Mouse (Mus musculus): ENCODE data around the gene Dgkz.

Gene Dgkz

DNA sequence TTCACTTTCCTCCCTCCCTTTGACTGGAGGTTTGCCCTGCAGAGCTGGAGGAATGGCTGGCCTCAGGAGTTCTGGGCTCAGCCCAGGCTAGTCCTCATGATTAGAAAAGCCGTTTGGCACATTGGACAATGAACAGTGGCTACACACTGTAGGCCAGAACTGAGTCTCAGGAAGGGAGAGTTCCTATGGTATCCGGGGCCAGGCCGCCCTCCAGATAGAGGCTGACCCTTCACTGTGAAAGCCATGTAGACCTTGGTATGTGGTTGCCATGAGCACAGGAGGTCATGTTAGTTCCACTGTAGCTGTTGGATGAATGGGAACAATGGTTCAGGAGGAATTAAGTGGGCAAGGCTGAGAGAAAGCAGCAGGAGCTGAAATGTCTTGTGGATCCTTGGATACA lies 17.7 kb upstream of the Dgkz start:
- no peak for DNase-seq

DNA sequence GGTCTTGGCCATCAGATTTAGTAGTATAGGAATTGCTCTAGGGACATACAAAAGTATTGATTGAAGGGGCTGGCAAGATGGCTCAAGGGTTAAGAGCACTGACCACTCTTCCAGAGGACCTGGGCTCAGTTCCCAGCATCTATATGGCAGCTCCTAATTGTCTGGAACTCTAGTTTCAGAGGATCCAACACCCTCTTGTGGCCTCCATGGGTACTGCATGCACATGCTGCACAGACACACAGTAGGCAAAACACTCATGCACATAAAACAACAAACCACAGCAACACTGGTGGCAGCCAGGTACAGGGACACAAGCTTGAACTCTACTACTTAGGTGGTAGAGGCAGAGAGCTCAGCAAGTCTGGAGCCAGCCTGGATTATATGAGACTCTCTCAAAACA lies 14.1 kb upstream of the Dgkz start:
- DNase-seq = no peak

DNA sequence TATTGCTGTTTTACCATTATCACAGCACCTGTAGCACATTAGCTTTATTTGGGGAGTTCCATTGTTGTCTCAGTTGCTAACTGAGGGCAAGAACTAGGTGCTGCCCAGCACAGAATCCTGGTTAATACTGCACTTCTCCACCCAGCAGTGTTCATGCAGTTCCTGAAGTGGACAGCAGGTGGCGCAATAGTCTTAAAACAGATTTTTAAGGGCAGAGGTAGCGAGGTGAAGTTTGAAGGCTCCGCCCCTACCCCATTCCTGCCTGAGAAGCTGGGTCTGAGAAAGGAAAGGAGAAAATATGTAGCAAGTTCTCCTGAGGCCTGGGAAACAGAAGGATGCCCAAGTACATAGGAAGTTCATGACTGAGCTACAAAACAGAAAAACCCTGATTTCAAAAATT lies 11.9 kb upstream of the Dgkz start:
- DNase-seq = peak; percentile 63 to 87

DNA sequence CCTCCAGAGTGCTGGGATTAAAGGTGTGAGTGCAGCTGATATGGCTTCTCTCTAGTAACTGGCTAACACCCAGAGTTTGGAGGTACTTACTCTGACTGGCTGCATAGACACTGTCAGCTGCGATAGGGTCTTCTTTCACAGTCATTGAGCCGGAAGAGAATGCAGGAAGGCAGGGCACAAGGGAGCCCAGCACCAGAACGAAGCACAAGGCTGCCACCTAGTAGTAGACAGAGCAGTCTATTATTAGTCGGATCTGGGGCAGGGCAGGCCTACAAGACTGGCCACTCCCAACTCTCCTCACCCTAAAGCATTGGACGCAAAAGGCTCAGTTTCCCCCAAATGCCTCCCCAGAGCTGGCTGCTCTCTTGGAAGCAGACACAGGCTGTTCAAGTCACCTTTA lies 10.4 kb upstream of the Dgkz start:
- no peak for DNase-seq

DNA sequence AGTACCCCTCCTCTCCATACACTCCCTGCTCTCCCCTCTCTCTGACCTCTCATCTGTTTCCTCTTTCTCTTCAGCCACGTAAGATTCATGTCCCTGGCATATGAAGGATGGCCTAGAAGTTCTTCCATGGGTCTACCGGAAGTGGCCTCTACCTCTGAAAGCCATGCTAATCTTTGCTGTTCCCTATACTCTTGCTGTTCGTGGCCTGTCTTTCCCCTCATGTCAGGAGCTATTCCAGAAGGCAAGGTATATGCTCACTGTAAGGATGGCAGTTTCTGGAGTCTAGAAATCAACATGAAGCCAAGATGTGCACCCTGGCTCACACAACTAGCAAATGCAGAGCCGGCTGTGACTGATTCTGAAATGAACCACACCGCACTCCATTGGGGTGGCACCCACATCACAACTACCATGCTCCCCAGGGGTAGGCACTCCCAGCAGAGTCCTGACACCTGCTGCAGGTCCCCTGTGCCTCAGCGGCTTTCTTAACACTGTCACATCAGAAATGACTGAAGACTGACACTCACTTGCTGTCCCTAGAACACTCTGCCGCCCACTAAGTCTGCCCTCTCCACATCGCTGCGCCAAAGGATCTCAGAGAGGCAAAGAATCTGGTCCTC lies 9.4 kb upstream of the Dgkz start:
- DNase-seq = peak in 1 of 2 experiments; percentile 18

DNA sequence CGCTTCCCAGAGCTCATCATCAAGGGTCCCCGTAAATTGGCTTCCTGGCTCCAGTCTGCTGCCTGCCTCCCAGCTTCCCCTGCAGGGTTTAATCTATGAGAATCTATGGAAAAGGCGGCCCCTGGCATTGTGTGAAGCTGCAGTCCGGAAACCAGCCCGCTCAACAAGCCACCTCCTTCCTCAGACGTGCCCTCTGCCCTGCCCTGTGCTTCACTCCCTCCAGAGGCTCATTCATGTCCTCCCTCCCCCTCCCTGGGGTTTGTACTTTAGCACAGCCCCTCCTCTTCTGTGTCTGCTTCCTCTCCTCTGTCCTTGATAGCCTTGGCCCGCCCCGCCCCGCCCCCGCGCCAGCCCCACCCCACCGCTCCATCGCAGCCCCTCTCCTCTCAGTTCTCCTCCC lies 8.8 kb upstream of the Dgkz start:
- peak; percentile 60 to 68 for DNase-seq

DNA sequence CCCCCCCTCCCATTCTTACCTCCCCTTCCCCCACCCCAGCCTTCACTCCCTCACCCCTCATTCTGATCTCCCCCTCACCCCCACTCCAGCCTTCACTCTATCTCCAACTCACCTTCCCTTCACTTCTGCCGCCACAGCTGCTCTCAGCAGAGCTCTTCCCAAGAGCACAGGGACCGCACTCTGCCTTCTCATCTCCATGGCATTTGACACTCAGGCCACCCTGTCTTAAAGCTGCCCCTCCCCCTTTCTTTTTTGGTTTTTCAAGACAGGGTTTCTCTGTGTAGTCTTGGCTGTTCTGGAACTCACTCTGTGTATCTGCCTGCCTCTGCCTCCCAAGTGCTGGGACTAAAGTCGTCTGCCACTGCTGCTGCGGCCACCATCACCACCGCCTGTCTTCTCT lies 5.2 kb upstream of the Dgkz start:
- no peak for DNase-seq

DNA sequence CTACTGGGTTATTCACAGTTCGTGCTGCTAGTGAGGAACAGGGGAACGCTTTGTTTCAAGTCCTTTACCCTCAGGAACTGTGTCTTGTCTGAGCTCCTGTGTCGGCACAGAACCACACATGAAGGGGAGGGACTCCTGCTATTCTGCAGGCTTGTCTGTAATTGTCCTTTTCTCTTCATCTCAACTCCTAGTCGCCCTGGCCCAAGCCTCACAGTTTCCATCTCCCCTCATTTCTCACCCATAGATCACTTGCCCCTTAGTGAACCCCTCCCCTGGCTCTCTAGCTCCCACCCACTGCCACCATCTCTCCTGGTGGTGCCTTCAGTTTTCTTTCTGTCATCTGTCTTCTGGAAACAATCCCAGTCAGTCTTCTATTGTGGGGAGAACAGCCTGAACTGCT lies 4.6 kb upstream of the Dgkz start:
- DNase-seq = no peak

DNA sequence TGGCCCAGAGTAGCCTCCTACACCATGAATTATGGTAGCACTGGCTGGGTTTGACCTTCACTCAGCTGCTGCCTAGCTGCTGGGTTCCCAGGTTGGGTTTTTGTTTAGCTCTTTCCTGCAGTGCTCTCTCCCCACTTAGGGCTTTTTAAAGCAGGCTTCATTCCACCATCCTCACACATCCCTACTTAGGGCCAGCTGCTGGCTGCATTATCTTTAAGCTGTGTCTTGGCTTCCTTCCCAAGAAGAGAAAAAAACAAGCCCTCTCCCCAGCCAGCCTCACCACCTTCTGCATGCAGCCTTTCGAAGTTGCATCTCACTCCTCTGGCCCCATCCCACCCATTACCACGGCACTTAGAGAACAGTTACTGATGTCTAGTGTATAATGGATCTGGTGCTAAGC lies 2.9 kb upstream of the Dgkz start:
- no peak for DNase-seq

DNA sequence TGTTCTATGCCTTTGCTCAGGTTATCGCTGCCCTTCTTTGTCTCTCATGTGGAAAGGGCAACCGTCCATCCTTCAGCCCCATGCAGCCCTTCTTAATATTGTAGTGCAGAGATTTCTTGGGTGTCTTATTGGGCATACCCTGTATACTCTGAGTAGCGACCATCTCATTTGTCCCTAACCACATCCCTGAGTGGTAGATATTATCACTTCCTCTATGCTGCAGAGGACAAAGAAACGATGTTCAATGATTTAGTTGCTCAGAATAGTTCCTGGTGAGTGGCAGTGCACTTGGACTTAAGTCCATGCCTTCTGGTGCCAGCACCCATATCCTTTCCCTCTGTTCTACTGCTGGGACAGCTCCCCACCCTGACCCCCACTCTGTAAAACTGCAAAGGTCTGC lies 2.3 kb upstream of the Dgkz start:
- no peak for DNase-seq

DNA sequence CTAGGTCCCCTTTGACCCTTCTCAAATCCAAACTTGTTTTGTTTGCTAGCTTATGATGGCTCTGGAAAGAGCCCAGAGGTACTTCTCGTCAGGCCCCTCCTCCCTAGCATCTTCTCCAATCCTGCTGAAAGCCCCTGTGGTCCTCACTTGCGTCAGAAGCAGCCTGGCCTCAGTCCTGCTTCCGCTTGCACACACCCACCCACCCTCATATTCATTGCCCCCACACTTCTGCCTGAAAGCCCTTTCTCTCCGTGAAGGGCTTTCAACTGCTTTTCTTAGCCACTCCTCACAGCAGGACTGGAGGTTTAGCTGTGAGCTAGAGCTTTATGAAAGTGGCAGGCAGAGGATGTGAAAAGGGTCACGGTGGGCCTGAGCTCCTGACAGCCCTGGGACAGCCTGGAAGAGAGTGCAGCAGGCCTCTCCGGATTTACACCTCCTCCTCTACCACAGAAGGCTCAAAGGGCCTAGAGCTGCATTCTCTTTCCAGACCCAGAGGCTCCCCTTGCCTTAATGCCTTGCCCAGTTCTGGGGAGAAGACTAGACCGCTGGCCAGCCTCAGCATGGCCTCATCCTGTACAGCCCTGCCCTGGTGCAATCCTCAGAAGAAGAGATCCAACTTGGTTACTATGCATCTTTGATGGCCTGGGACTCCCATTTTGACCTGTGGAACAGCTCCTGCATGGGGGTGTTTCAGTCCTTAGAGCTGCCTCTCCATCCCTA lies 2.1 kb downstream of the Dgkz start:
- DNase-seq = no peak

DNA sequence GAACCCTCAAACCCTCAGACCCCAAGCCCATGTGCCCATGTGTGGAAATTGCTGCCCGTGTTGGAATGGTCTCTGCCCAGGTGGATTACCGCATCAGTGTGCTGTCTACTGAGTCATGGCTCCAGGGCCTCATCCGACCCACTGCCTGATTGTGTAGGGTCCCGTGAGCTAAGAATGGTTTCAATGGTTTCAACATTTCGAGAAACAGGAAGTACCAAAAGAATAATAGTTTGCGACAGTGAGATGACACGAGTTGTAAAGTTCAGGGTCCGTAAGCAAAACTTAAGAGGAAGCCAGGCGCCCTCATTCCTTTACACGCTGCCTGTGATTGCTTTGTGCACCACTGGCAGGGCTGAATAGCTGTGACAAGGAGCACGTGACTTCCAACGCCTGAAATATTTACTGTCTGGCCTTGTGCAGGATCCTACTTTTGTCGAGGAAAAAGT lies 3.5 kb downstream of the Dgkz start:
- DNase-seq = no peak

DNA sequence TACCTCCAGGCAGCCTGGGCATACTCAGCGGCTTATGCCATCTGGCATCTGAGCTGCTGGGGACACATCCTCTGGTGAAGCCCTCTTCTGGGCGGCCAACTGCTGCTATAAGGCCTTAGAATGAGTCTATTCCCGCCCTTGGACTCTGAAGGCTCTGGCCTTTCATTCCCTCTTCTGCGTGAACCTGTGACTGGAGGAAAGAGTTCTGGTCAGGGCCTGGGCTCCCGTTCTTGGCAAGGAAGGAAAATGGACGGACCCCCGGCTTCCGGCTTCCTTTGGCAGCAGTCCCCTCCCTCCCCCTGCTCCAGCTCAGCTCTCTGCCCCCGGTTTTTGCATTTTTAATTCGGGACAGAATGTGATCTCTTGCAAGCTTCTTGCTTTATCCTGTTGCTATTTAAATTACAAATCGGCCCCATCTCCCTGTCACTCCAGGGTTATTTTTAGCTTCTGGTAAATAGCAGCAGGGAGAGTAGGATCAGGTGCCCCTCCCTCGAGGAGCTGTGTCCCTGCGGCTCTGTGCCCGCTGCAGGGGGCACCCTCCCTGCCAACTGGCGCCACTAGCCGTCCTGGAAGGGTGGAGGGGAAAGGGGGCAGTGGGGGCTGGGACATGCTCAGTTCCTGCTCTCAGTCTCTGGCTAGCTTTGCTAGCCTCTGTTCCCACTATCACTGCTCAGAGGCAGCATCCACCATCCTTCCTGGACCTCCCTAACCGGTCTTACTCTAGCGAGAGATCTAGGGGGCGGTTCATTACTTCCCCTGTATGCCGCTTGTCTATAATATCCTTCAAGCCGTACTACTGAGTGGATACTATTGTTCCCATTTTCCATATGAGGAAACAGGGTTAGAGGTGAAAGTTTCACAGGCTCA lies 4.2 kb downstream of the Dgkz start:
- DNase-seq = no peak

DNA sequence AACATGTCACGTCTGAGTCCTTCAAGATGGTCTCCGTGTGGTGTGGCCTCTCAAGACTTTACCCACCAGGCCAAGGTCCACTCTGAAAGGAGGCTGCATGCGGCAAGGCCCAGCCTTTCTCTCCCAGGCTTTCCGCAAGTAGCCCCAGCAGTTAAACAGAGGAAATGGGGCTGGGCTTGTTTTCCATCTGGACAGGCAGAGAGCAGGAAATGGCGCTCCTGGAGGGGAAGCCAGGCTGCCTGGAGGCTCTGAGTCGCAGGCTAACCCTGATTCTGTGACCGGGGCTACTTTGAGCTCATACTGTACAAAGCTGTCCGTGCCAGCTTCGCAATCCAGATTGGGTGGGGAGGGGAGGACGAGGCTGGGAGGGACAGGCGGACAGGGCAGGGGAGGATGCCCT lies 7.7 kb downstream of the Dgkz start:
- no peak for DNase-seq

DNA sequence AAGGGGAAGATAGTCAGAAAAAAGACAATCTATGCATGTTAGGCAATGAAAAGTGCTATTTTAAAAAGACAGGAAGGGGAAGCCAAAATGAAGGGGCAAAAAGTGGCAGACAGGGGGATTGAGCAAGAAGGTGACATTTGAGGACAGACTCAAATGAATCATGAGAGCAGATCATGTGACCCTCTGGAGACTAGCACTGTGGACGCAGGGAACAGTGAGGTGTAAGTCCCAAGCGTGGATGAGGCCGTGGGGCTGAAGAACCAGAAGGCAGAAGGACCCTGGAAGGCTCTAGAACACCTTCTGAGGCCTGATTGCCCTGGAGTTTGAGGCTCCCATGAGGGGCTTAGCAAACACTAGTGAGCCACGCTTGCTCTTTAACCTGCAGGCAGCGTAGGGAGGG lies 9.3 kb downstream of the Dgkz start:
- DNase-seq = no peak

DNA sequence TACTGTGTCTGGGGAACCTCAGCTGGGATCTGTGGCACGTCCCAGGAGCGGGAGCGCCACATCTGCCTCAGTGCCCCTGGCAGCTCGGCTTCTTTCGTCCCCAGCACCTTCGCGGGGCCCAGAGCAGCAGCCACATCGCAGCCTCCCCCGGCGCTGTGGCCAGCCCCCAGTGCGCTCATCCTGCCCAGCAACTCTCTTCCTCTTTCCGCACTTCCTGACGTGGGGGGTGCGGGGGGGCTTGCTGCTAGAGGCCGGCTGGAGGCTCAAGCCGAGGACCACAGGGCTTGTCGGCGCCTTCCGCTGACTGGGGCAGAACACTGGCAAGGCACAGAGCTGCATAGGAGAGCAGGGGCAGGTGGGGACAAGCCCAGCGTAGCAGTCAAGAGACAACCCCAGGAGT lies 10.2 kb downstream of the Dgkz start:
- DNase-seq = peak; percentile 79 to 81

DNA sequence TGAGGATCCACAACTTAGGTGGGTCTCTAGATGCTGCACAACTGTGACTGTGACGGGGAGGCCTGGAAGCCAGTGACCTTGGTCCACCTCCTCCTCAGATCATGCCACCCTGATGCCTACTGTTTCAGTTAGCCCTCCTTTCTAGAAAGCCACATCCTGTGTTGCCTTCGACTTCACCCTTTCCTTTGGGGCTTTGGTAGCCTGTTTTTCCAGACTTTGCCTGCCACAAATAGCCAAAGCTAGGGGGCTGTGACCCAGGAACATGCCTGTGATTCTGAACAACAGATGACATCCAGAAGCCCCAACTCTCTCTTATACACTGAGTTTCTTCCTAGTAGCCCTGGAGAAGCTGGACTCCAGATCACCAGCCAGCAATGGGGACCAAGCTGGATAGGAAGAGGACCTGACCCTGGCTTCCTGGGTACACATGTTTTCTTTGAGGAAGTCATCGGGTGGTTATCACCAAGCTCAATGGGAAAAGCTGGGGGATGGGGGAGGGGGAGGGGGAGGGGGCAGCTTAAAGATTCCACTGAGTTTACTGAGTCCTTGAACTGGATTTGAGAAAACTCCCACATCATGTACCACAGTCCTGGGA lies 11.0 kb downstream of the Dgkz start:
- no peak for DNase-seq

DNA sequence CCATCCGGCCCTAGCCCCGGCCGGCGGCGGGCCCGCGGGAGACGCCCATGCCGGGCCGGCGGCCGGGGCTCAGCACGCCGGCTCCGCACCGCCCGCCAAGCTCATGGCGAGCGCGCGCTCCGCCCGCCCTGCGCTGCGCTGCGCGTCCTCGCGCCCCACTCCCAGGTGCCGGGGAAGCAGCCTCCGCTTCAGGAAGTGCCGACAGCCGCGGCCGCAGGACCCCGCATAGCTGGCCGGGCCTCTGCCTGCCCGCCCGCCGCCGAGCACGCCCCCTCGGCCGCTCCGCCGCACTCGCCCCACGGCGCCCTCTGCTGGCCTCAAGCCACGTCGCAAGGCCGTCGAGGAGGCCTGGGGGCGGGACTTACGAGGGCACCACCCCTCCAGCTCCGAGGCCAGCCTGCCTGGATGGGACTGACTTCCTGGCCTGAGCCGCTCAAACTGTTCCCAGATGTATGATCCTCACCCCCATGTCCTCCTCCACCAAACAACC lies 12.2 kb downstream of the Dgkz start:
- DNase-seq = peak; percentile 93 to 99

DNA sequence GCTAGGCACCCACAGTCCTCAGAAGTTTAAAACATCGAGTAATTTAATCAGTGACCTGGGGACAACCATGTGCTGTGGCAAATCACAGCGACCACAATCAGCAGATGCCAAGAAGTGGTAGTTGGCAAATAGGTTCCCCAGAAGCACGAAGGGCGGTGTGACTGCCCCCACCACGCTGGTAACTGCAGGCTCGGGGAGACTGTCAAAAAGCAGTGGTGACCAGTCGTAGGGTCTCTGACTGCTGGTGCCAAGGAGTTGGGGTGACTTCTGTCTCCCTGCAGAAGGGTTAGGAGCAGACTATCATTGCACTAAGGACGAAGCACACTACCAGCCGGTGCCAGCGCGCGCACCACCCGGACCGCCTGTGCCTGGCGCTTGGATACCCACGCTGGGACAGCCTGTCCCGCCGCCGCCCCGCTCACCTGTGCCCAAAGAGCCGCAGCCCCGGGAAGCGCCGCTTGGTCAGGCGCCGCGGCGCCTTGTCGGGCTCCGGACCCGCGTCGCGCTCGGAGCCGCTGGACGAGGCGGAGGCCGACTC lies 12.7 kb downstream of the Dgkz start:
- no peak for DNase-seq

DNA sequence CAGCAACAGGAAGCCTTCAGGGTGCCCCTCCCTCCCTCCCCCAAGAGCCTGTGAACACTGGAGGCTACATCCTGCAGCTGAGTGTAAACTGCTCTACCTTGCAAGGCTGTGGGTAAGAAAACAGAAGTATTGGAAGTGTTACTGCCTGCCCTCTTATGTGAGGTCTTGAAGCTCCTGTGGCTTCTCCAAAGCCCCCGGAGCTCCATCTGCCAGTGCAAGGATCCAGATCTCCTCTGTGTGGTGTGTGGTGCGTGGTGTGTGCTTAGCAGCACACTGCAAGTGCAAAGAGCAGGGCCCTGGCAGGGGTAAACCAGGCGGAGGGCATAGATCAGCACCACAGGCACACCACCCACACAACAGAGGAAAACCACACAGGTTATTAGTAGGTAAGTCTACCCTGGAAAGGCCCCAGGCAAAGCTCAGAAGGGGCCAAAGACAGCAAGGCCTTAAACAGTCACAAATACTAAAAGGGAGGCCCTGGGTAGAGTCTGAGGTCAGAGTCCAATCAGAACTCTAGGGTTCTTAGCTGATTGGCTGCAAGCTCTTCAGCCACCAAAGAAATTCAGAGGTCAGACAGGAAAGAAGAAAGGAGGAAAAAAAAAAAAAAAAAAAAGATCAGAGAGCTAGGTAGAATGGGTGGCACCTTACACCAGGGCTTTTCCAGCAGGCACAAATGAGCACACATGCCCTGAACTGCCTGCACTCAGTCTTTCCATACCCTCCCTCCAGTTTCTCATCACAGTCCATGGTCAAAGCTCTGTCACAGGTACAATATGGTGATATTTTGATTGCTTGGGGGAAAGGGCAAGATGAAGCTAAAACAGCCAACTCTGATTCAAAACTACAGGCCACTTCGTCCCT lies 13.5 kb downstream of the Dgkz start:
- DNase-seq = no peak

DNA sequence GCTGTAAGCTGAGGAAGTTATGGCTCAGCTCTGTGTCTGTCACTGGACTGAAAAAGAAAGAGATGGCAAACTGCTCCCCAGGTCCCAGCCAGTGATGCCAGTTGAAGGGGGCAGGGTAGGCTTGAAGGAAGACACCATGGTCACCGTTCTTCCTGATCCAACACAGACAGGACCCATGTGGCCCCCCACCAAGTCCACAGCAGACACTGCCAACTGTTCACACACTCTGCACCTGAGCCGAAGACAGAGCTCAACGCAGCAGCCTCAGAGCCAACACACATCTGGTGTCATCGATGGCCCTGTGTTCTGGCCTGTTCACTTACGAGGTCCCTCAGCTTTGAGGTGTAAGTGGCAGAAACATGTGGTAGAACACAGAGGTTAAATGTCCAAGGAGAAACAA lies 15.2 kb downstream of the Dgkz start:
- DNase-seq = no peak

Measured in spleen, adult 18-20 months (tissue).